Mouse (Mus musculus) limb, embryonic 14.5 days (tissue): ENCODE measurements at regions not wholly inside any gene's neighbourhood (a gene's known extent, or its start where the extent isn't known, plus 50 kb on each side); places are given as distances from the start of the nearest gene placed in this dataset.

Experiments
- ATAC-seq: fragments of 200-750 bp; cut with Nextera tagmentation; 2 replicates; pipeline ENCODE4 v1.8.0; 2017; ENCODE audit warnings: low read depth, moderate number of reproducible peaks, moderate TSS enrichment; ENCODE audit not compliant: low FRiP score
- DNase-seq: peaks from one replicate; pipeline ENCODE4 v3.0.0-alpha.2; 2015; ENCODE audit warnings: low spot score
- H3K27ac ChIP-seq: fragments of 300-500 bp; sonication (generic); replicated peaks from 2 replicates; pipeline ENCODE4 v1.5.1; 2014; ENCODE audit warnings: low read depth, mild to moderate bottlenecking, low read length, moderate library complexity, mixed read lengths
- H3K27me3 ChIP-seq: fragments of 300-500 bp; sonication (generic); 2 replicates; pipeline ENCODE4 v1.6.1; 2014; ENCODE audit warnings: low read length, mixed read lengths; ENCODE audit not compliant: control insufficient read depth, insufficient read depth
- H3K36me3 ChIP-seq: fragments of 300-500 bp; sonication (generic); 2 replicates; pipeline ENCODE4 v1.6.1; 2014; ENCODE audit warnings: mild to moderate bottlenecking, low read length, moderate library complexity, mixed read lengths; ENCODE audit not compliant: control insufficient read depth, insufficient read depth
- H3K4me1 ChIP-seq: fragments of 300-500 bp; sonication (generic); 2 replicates; pipeline ENCODE4 v1.6.1; 2014; ENCODE audit warnings: antibody characterized with exemption, low read length, mixed read lengths; ENCODE audit not compliant: control insufficient read depth, insufficient read depth
- H3K4me2 ChIP-seq: fragments of 300-500 bp; sonication (generic); replicated peaks from 2 replicates; pipeline ENCODE4 v1.6.1; 2014; ENCODE audit warnings: low read depth, mild to moderate bottlenecking, low read length, moderate library complexity; ENCODE audit not compliant: severe bottlenecking
- H3K4me3 ChIP-seq: fragments of 300-500 bp; sonication (generic); replicated peaks from 2 replicates; pipeline ENCODE4 v1.5.1; 2014; ENCODE audit warnings: low read length
- H3K9ac ChIP-seq: fragments of 300-500 bp; sonication (generic); 2 replicates; pipeline ENCODE4 v1.6.1; 2014; ENCODE audit warnings: mild to moderate bottlenecking, low read depth, low read length, moderate library complexity; ENCODE audit not compliant: severe bottlenecking
- H3K9me3 ChIP-seq: fragments of 300-500 bp; sonication (generic); 2 replicates; pipeline ENCODE4 v1.6.1; 2016; ENCODE audit warnings: low read length; ENCODE audit not compliant: control insufficient read depth
- POLR2A ChIP-seq: fragments of 200-500 bp; IDR thresholded peaks from 2 replicates; pipeline ENCODE4 v1.8.0; 2012; ENCODE audit warnings: inconsistent platforms, mild to moderate bottlenecking, moderate library complexity, borderline replicate concordance; ENCODE audit not compliant: insufficient read depth, insufficient read length; ENCODE audit errors: extremely low read depth
- WGBS: fragments of 180-500 bp; shearing (Covaris S2); extraction: QIAGEN DNeasy Blood & Tissue Kit; methylation state at CpG from one replicate; pipeline ENCODE4 v1.1.7; 2014; 5-methylcytosine and 5-hydroxymethylcytosine counted together

GRCm38 (mm10) chr12:95937705-95938104 lies 245.7 kb downstream of the Flrt2 start:
- H3K27ac ChIP-seq, result no peak overlapping the region
- H3K36me3 ChIP-seq, result no peaks in the 10 kb centered on the region
- WGBS, result 76% methylated on average over 4 of the region's 4 CpGs
- no peak for TF ChIP-seq POLR2A
- no peak overlapping the region for H3K4me2 ChIP-seq
- no peaks in the 10 kb centered on the region for H3K27me3 ChIP-seq
- no peak overlapping the region for H3K4me3 ChIP-seq
- ATAC-seq, result no peak
- H3K9me3 ChIP-seq, result no peaks in the 10 kb centered on the region
- H3K4me1 ChIP-seq, result no peaks in the 10 kb centered on the region
- DNase-seq, result no peak
- H3K9ac ChIP-seq, result no peak overlapping the region

- H3K36me3 ChIP-seq, result no peaks in the 10 kb centered on the region
- TF ChIP-seq POLR2A, result no peak
- H3K27me3 ChIP-seq, result no peaks in the 10 kb centered on the region
- H3K9ac ChIP-seq, result no peak overlapping the region
- no peak for DNase-seq
- H3K4me1 ChIP-seq, result no peaks in the 10 kb centered on the region
- H3K4me3 ChIP-seq, result no peak overlapping the region
- 53% methylated on average over 1 of the region's 1 CpGs for WGBS
- no peak for ATAC-seq
- H3K9me3 ChIP-seq, result no peaks in the 10 kb centered on the region
- no peak overlapping the region for H3K4me2 ChIP-seq
- no peak overlapping the region for H3K27ac ChIP-seq
These were observed 248.5 kb downstream of the Flrt2 start for GRCm38 (mm10) chr12:95940465-95941012.

GRCm38 (mm10) chr12:95959786-95960504 lies 267.9 kb downstream of the Flrt2 start:
- Histone ChIP-seq H3K9ac (no peak overlapping the region), H3K4me3 (no peak overlapping the region), H3K36me3 (no peaks in the 10 kb centered on the region), H3K27ac (no peak overlapping the region), H3K4me2 (no peak overlapping the region), H3K9me3 (no peaks in the 10 kb centered on the region), H3K27me3 (no peaks in the 10 kb centered on the region), H3K4me1 (no peaks in the 10 kb centered on the region)
- ATAC-seq (no peak), DNase-seq (no peak)
- no peak for TF ChIP-seq POLR2A
- WGBS, result 73% methylated on average over 6 of the region's 6 CpGs

GRCm38 (mm10) chr12:95960505-95960871 lies 268.5 kb downstream of the Flrt2 start:
- Histone ChIP-seq H3K36me3 (no peaks in the 10 kb centered on the region), H3K4me3 (no peak overlapping the region), H3K9ac (no peak overlapping the region), H3K4me2 (no peak overlapping the region), H3K4me1 (no peaks in the 10 kb centered on the region), H3K27ac (no peak overlapping the region), H3K27me3 (no peaks in the 10 kb centered on the region), H3K9me3 (no peaks in the 10 kb centered on the region)
- WGBS, result 44% methylated on average over 3 of the region's 3 CpGs
- no peak for ATAC-seq
- no peak for DNase-seq
- TF ChIP-seq POLR2A, result no peak

- H3K4me1 ChIP-seq, result no peaks in the 10 kb centered on the region
- no peak overlapping the region for H3K27ac ChIP-seq
- DNase-seq (peak; percentile 13), ATAC-seq (no peak)
- WGBS, result 27% methylated on average over 4 of the region's 4 CpGs
- no peak overlapping the region for H3K4me3 ChIP-seq
- H3K4me2 ChIP-seq, result no peak overlapping the region
- no peaks in the 10 kb centered on the region for H3K9me3 ChIP-seq
- no peaks in the 10 kb centered on the region for H3K27me3 ChIP-seq
- H3K9ac ChIP-seq, result no peak overlapping the region
- no peak for TF ChIP-seq POLR2A
- H3K36me3 ChIP-seq, result no peaks in the 10 kb centered on the region
These were observed 270.8 kb downstream of the Flrt2 start for GRCm38 (mm10) chr12:95962817-95963216.
